Mouse (Mus musculus) MEL (cell line): ENCODE data around the gene Mmp24. TPM values are rescaled to one million over a fixed set of nuclear protein-coding genes. Genes with fewer than 3 reads are reported as not detected.

ENCODE experiments used
- DNase-seq: peaks from one replicate; pipeline ENCODE4 v3.0.0; 2011; ENCODE audit warnings: low read depth, low spot score
- H3K27ac ChIP-seq: 2 replicates; pipeline ENCODE4 v1.5.1; 2012; ENCODE audit warnings: low read depth, mild to moderate bottlenecking, control low read depth, low read length, moderate library complexity; ENCODE audit not compliant: control insufficient read depth
- H3K27me3 ChIP-seq, 2 experiments: fragments of 150-350 bp in 1 of 2; sonication (generic) in 1 of 2; 2 replicates each; pipeline ENCODE4 v1.6.1; 2012; ENCODE audit warnings: low read length in 2 of 2, mild to moderate bottlenecking in 2 of 2, improper control_type of control experiment in 1 of 2, moderate library complexity in 1 of 2; ENCODE audit not compliant: insufficient read depth in 2 of 2, control insufficient read depth in 1 of 2
- H3K36me3 ChIP-seq, 2 experiments: 2 replicates each; pipeline ENCODE4 v1.6.1; 2012 to 2014; ENCODE audit warnings: low read length in 2 of 2, improper control_type of control experiment in 1 of 2, inconsistent platforms in 1 of 2, mild to moderate bottlenecking in 1 of 2; ENCODE audit not compliant: insufficient read depth in 2 of 2, control insufficient read depth in 1 of 2
- H3K4me1 ChIP-seq, 2 experiments: fragments of 150-350 bp in 1 of 2; sonication (generic) in 1 of 2; 2 replicates each; pipeline ENCODE4 v1.6.1; 2012; ENCODE audit warnings: low read length in 2 of 2, improper control_type of control experiment in 1 of 2, mild to moderate bottlenecking in 1 of 2; ENCODE audit not compliant: insufficient read depth in 2 of 2, control insufficient read depth in 1 of 2
- H3K4me3 ChIP-seq, 2 experiments: fragments of 150-350 bp in 1 of 2; sonication (generic) in 1 of 2; 2 replicates each; pipeline ENCODE4 v1.5.1; 2012; ENCODE audit warnings: low read depth in 2 of 2, low read length in 2 of 2, mild to moderate bottlenecking in 2 of 2, moderate library complexity in 2 of 2, control low read depth in 1 of 2, improper control_type of control experiment in 1 of 2; ENCODE audit not compliant: control insufficient read depth in 1 of 2, insufficient read depth in 1 of 2
- H3K79me2 ChIP-seq: 2 replicates; pipeline ENCODE4 v1.6.1; 2012; ENCODE audit warnings: mild to moderate bottlenecking, low read length, moderate library complexity; ENCODE audit not compliant: control insufficient read depth, poor library complexity, insufficient read depth
- H3K9ac ChIP-seq: 2 replicates; pipeline ENCODE4 v1.6.1; 2012; ENCODE audit warnings: low read depth, mild to moderate bottlenecking, control low read depth, low read length, moderate library complexity; ENCODE audit not compliant: control insufficient read depth, poor library complexity, severe bottlenecking
- H3K9me3 ChIP-seq: fragments of 150-350 bp; sonication (generic); replicated peaks from 2 replicates; pipeline ENCODE4 v1.6.1; 2012; ENCODE audit warnings: mild to moderate bottlenecking, low read length, improper control_type of control experiment, moderate library complexity; ENCODE audit not compliant: insufficient read depth
- BHLHE40 ChIP-seq: IDR thresholded peaks from 2 replicates; pipeline ENCODE4 v1.6.1; 2012; ENCODE audit warnings: low read depth, mild to moderate bottlenecking, inconsistent platforms, low read length, improper control_type of control experiment, borderline replicate concordance
- CHD1 ChIP-seq: IDR thresholded peaks from 2 replicates; pipeline ENCODE4 v1.6.1; 2012; ENCODE audit warnings: low read depth, mild to moderate bottlenecking, inconsistent platforms, low read length, improper control_type of control experiment
- CHD2 ChIP-seq: IDR thresholded peaks from 2 replicates; pipeline ENCODE4 v1.6.1; 2011; ENCODE audit warnings: low read length, improper control_type of control experiment
- E2F4 ChIP-seq: IDR thresholded peaks from 2 replicates; pipeline ENCODE4 v1.6.1; 2011; ENCODE audit warnings: low read depth, low read length, improper control_type of control experiment, borderline replicate concordance
- ELF1 ChIP-seq: IDR thresholded peaks from 2 replicates; pipeline ENCODE4 v1.6.1; 2014; ENCODE audit warnings: low read depth, mild to moderate bottlenecking, inconsistent platforms, low read length, improper control_type of control experiment, moderate library complexity
- ETS1 ChIP-seq: IDR thresholded peaks from 2 replicates; pipeline ENCODE4 v1.6.1; 2012; ENCODE audit warnings: low read depth, mild to moderate bottlenecking, inconsistent platforms, low read length, improper control_type of control experiment, moderate library complexity
- GATA1 ChIP-seq: IDR thresholded peaks from 2 replicates; pipeline ENCODE4 v1.6.1; 2011; ENCODE audit warnings: low read depth, low read length, improper control_type of control experiment
- HCFC1 ChIP-seq: IDR thresholded peaks from 2 replicates; pipeline ENCODE4 v1.6.1; 2012; ENCODE audit warnings: low read depth, mild to moderate bottlenecking, inconsistent platforms, low read length, improper control_type of control experiment, moderate library complexity
- KAT2A ChIP-seq: conservative IDR thresholded peaks from 2 replicates; pipeline ENCODE4 v1.6.1; 2012; ENCODE audit warnings: low read depth, low read length, improper control_type of control experiment, inconsistent platforms
- MAZ ChIP-seq: IDR thresholded peaks from 2 replicates; pipeline ENCODE4 v1.6.1; 2012; ENCODE audit warnings: low read depth, mild to moderate bottlenecking, inconsistent platforms, low read length, improper control_type of control experiment
- NELFE ChIP-seq: IDR thresholded peaks from 2 replicates; pipeline ENCODE4 v1.6.1; 2011; ENCODE audit warnings: low read depth, low read length, improper control_type of control experiment
- POLR2A ChIP-seq, 2 experiments: IDR thresholded peaks; 2 replicates each; pipeline ENCODE4 v1.6.1; 2011 to 2012; ENCODE audit warnings: low read length in 2 of 2, mild to moderate bottlenecking in 2 of 2, control low read depth in 1 of 2, improper control_type of control experiment in 1 of 2, low read depth in 1 of 2, moderate library complexity in 1 of 2; ENCODE audit not compliant: control insufficient read depth in 1 of 2, insufficient read depth in 1 of 2, poor library complexity in 1 of 2
- POLR2AphosphoS2 ChIP-seq: IDR thresholded peaks from 2 replicates; pipeline ENCODE4 v1.6.1; 2011; ENCODE audit warnings: low read length, improper control_type of control experiment
- RAD21 ChIP-seq: IDR thresholded peaks from 2 replicates; pipeline ENCODE4 v1.6.1; 2011; ENCODE audit warnings: mild to moderate bottlenecking, low read depth, low read length, improper control_type of control experiment
- RCOR1 ChIP-seq: IDR thresholded peaks from 2 replicates; pipeline ENCODE4 v1.6.1; 2012; ENCODE audit warnings: low read depth, mild to moderate bottlenecking, inconsistent platforms, low read length, improper control_type of control experiment
- SIN3A ChIP-seq: IDR thresholded peaks from 2 replicates; pipeline ENCODE4 v1.6.1; 2012; ENCODE audit warnings: low read length, improper control_type of control experiment, inconsistent platforms
- TAL1 ChIP-seq: IDR thresholded peaks from 2 replicates; pipeline ENCODE4 v1.6.1; 2012; ENCODE audit warnings: mild to moderate bottlenecking, inconsistent platforms, low read length, moderate library complexity, mixed read lengths
- UBTF ChIP-seq: IDR thresholded peaks from 2 replicates; pipeline ENCODE4 v1.6.1; 2012; ENCODE audit warnings: low read depth, mild to moderate bottlenecking, inconsistent platforms, low read length, improper control_type of control experiment, moderate library complexity, borderline replicate concordance; ENCODE audit not compliant: insufficient read depth
- USF2 ChIP-seq, 2 experiments: IDR thresholded peaks; 2 replicates each; pipeline ENCODE4 v1.6.1; 2011 to 2012; ENCODE audit warnings: improper control_type of control experiment in 2 of 2, low read length in 2 of 2, borderline replicate concordance in 1 of 2, inconsistent platforms in 1 of 2, low read depth in 1 of 2, mild to moderate bottlenecking in 1 of 2; ENCODE audit not compliant: insufficient read depth in 1 of 2
- ZNF384 ChIP-seq: IDR thresholded peaks from 2 replicates; pipeline ENCODE4 v1.6.1; 2012; ENCODE audit warnings: low read depth, mild to moderate bottlenecking, inconsistent platforms, low read length, improper control_type of control experiment
- polyA plus RNA-seq, 2 experiments: library from polyadenylated mRNA; stranded (reverse) in 1 of 2; unstranded in 1 of 2; fragments of >175 nt in 1 of 2; fragments of >200 nt in 1 of 2; gene quantifications; 2 replicates each; pipeline versions ENCODE4 v1.2.1 to v1.2.4; 2012; ENCODE audit warnings: low replicate concordance in 2 of 2, low read depth in 1 of 2; ENCODE audit not compliant: insufficient read length in 2 of 2, insufficient read depth in 1 of 2, missing spikeins in 1 of 2
- total RNA-seq: library from RNA; depleted of rRNA; stranded (reverse); fragments of 300-350 nt; gene quantifications from 2 replicates; pipeline ENCODE4 v1.2.3, GENCODE M21; 2012

Mmp24 gene
- total and polyA plus RNA-seq, 3 experiments: 0.06 to 0.27 TPM; not detected in 1

DNA sequence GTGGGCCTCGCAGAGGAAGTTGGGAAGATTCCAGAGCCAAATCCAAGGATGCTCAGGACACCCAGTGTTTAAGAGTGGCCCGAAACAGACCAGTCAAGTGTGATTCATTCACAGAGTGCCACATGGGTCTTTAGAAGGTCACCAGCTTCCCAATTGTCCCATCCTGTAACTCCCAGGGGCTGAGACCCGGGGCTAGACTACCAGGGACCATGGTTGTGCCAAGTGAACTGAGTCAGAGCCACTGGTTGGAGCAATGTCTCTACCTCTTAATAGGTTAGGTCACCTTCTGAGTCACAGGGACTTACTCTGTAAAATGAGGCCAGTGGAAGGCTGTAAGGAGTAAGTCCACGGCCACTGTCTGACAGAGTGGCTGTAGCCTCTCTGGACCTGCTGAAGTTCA, 63.8 kb downstream of the Mmp24 start:
- Histone ChIP-seq H3K79me2 (no peaks in the 10 kb centered on the region), H3K9me3 (no peaks in the 10 kb centered on the region), H3K4me3 (no peak overlapping the region), H3K9ac (no peak overlapping the region), H3K27ac (no peak overlapping the region), H3K27me3 (no peaks in the 10 kb centered on the region), H3K4me1 (no peaks in the 10 kb centered on the region), H3K36me3 (no peaks in the 10 kb centered on the region)
- DNase-seq: no peak
- TF ChIP-seq CHD2 (no peak), NELFE (no peak), E2F4 (no peak), USF2 (IDR thresholded peaks at IDR 0.05; ENCODE audit: borderline replicate concordance in 1 of 2, insufficient read depth in 1 of 2, low read depth in 1 of 2, low read length in 2 of 2) (no peak), GATA1 (no peak), BHLHE40 (no peak), KAT2A (no peak), CHD1 (no peak), HCFC1 (no peak)

DNA sequence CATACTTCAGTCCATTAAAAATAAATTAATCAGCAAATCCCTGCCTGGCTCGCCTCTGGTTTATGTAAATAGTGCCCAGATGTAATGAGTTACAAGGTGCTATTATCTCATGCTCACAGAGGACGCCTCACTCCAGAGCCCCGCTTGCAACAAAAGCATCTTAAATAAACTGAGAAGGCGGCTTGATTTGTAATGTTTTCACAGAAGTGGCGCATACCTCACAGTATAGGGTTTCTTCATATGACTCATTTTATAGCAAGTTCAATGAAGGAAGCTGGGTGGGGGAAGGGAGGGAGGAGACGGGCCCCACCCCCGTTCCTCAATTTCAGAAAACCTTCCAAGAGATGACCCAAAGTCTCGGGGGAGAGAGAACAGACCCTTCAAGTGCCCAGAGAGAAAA, 71.8 kb downstream of the Mmp24 start:
- no peaks in the 10 kb centered on the region for H3K79me2 ChIP-seq
- no peak for DNase-seq
- no peaks in the 10 kb centered on the region for H3K9me3 ChIP-seq
- H3K4me1 ChIP-seq: no peaks in the 10 kb centered on the region
- TF ChIP-seq CHD2 (no peak), MAZ (no peak), CHD1 (no peak), NELFE (no peak), RCOR1 (no peak), RAD21 (no peak), POLR2A (IDR thresholded peaks at IDR 0.05; ENCODE audit: control insufficient read depth in 1 of 2, insufficient read depth in 1 of 2, low read depth in 1 of 2, low read length in 2 of 2, poor library complexity in 1 of 2) (no peak), SIN3A (no peak), ETS1 (no peak), UBTF (no peak), E2F4 (no peak), USF2 (IDR thresholded peaks at IDR 0.05; ENCODE audit: borderline replicate concordance in 1 of 2, insufficient read depth in 1 of 2, low read depth in 1 of 2, low read length in 2 of 2) (no peak), POLR2AphosphoS2 (no peak), TAL1 (no peak), ZNF384 (no peak), ELF1 (no peak)
- no peak overlapping the region for H3K9ac ChIP-seq
- no peak overlapping the region for H3K27ac ChIP-seq
- H3K27me3 ChIP-seq: no peaks in the 10 kb centered on the region
- H3K36me3 ChIP-seq: peaks cover 0 to 6% of the 10 kb centered on the region in 2 experiments; a peak in 2 of 4 replicates
- no peak overlapping the region for H3K4me3 ChIP-seq
